Mouse (Mus musculus): ENCODE data around the gene Myo1d. TPM values are rescaled to one million over a fixed set of nuclear protein-coding genes. Genes with fewer than 3 reads are reported as not detected.

Myo1d gene
- total and polyA plus RNA-seq, 3 experiments: 15.9 to 81.1 (median 41.7) TPM

DNA sequence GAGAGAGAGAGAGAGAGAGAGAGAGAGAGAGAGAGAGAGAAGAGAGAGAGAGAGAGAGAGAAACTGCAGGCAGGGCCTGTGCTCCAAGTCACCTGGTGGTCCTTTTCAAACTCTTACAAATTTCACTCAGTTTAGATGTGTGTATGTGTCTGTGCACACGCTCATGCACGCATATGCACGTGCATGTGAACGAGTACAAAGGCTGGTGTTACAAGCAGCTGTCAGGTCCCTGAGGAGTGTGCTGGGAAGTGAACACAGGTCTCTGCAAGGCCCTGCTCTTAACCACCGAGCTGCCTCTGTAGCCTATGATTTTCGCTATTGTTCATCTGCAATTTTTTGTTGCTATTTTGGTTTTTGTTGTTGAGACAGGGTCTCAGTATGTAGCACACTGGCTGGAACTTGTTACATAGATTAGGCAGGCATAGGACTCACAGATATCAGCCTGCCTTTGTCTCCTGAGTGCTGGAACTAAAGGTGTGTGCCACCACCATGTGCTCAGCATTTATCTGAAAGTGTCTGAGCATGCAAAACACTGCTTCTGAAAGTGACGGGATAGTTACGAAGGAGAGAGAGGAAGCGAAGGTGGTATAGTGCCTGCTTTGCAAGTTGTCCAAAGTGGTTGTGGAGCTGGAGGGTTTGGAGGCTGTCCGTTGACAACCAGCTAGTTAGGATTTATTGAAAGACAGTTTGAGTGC lies 282.5 kb downstream of the Myo1d start:
- Histone ChIP-seq H3K79me2 (ENCODE audit: control insufficient read depth, insufficient read depth, low read length, poor library complexity) (no peaks in the 10 kb centered on the region), H3K36me3 (ENCODE audit: control insufficient read depth in 1 of 2, insufficient read depth in 2 of 2, low read length in 2 of 2) (no peaks in the 10 kb centered on the region; a peak in 1 of 4 replicates), H3K4me3 (ENCODE audit: control insufficient read depth in 1 of 2, insufficient read depth in 1 of 2, low read depth in 2 of 2, low read length in 2 of 2) (no peak overlapping the region), H3K9ac (ENCODE audit: control insufficient read depth, low read depth, low read length, poor library complexity, severe bottlenecking) (no peak overlapping the region), H3K4me1 (ENCODE audit: control insufficient read depth in 1 of 2, insufficient read depth in 2 of 2, low read length in 2 of 2) (no peaks in the 10 kb centered on the region), H3K9me3 (replicated peaks; ENCODE audit: insufficient read depth, low read length) (no peaks in the 10 kb centered on the region), H3K27ac (ENCODE audit: control insufficient read depth, low read depth, low read length) (no peak overlapping the region), H3K27me3 (ENCODE audit: control insufficient read depth in 1 of 2, insufficient read depth in 2 of 2, low read length in 2 of 2) (no peaks in the 10 kb centered on the region)
- DNase-seq (ENCODE audit: low read depth, low spot score): no peak
- no peak for TF ChIP-seq E2F4 (IDR thresholded peaks at IDR 0.05; ENCODE audit: borderline replicate concordance, low read depth, low read length)
- no peak for TF ChIP-seq USF2 (IDR thresholded peaks at IDR 0.05; ENCODE audit: borderline replicate concordance in 1 of 2, insufficient read depth in 1 of 2, low read depth in 1 of 2, low read length in 2 of 2)
- no peak for TF ChIP-seq JUND (IDR thresholded peaks at IDR 0.05; ENCODE audit: low read depth, low read length)
- no peak for TF ChIP-seq ETS1 (IDR thresholded peaks at IDR 0.05; ENCODE audit: low read depth, low read length)
- no peak for TF ChIP-seq GATA1 (IDR thresholded peaks at IDR 0.05; ENCODE audit: low read depth, low read length)
- no peak for TF ChIP-seq ZNF384 (IDR thresholded peaks at IDR 0.05; ENCODE audit: low read depth, low read length)
- TF ChIP-seq CTCF (IDR thresholded peaks at IDR 0.05 in 2 of 3, conservative IDR thresholded peaks at IDR 0.05 in 1 of 3; ENCODE audit: control insufficient read depth in 1 of 3, insufficient read depth in 1 of 3, low read depth in 2 of 3, low read length in 3 of 3, poor library complexity in 1 of 3, severe bottlenecking in 1 of 3): no peak
- TF ChIP-seq NELFE (IDR thresholded peaks at IDR 0.05; ENCODE audit: low read depth, low read length): no peak
- no peak for TF ChIP-seq USF1 (IDR thresholded peaks at IDR 0.05; ENCODE audit: low read depth, low read length)
- no peak for TF ChIP-seq MYC (IDR thresholded peaks at IDR 0.05; ENCODE audit: low read depth, low read length)
- TF ChIP-seq ZC3H11A (IDR thresholded peaks at IDR 0.05; ENCODE audit: low read depth, low read length): no peak
- TF ChIP-seq SMC3 (IDR thresholded peaks at IDR 0.05; ENCODE audit: low read depth, low read length): no peak
- no peak for TF ChIP-seq SIN3A (IDR thresholded peaks at IDR 0.05; ENCODE audit: low read length)
- no peak for TF ChIP-seq MAZ (IDR thresholded peaks at IDR 0.05; ENCODE audit: low read depth, low read length)
- no peak for TF ChIP-seq RCOR1 (IDR thresholded peaks at IDR 0.05; ENCODE audit: low read depth, low read length)
- no peak for TF ChIP-seq KAT2A (conservative IDR thresholded peaks at IDR 0.05; ENCODE audit: low read depth, low read length)
- no peak for TF ChIP-seq BHLHE40 (IDR thresholded peaks at IDR 0.05; ENCODE audit: borderline replicate concordance, low read depth, low read length)

DNA sequence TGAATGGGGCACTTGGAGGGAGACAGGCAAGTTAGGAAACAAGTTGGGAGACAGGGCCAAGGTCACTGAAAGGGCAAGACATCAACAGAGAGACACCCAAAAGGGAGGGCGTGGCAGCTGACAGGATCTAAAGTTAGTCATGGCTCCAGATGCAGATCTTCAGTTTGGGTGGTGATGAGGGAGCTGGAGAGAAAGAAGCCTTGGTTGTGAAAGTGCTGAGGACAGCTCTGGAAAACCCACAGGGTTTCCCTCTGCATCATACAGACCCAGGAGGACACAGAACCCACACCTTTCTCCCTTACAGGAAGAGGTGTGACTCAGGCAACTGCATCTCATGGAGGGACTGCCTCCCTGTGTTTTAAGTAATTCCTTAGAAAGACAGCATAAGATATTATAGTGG lies 283.2 kb downstream of the Myo1d start:
- Histone ChIP-seq H3K9ac (ENCODE audit: control insufficient read depth, low read depth, low read length, poor library complexity, severe bottlenecking) (no peak overlapping the region), H3K27ac (ENCODE audit: control insufficient read depth, low read depth, low read length) (no peak overlapping the region), H3K4me3 (ENCODE audit: control insufficient read depth in 1 of 2, insufficient read depth in 1 of 2, low read depth in 2 of 2, low read length in 2 of 2) (no peak overlapping the region), H3K79me2 (ENCODE audit: control insufficient read depth, insufficient read depth, low read length, poor library complexity) (no peaks in the 10 kb centered on the region), H3K9me3 (replicated peaks; ENCODE audit: insufficient read depth, low read length) (no peaks in the 10 kb centered on the region), H3K36me3 (ENCODE audit: control insufficient read depth in 1 of 2, insufficient read depth in 2 of 2, low read length in 2 of 2) (no peaks in the 10 kb centered on the region; a peak in 1 of 4 replicates), H3K4me1 (ENCODE audit: control insufficient read depth in 1 of 2, insufficient read depth in 2 of 2, low read length in 2 of 2) (no peaks in the 10 kb centered on the region), H3K27me3 (ENCODE audit: control insufficient read depth in 1 of 2, insufficient read depth in 2 of 2, low read length in 2 of 2) (no peaks in the 10 kb centered on the region)
- TF ChIP-seq POLR2AphosphoS2 (IDR thresholded peaks at IDR 0.05; ENCODE audit: low read length) (no peak), MAZ (IDR thresholded peaks at IDR 0.05; ENCODE audit: low read depth, low read length) (no peak), TBP (IDR thresholded peaks at IDR 0.05; ENCODE audit: low read depth, low read length) (no peak), HCFC1 (IDR thresholded peaks at IDR 0.05; ENCODE audit: low read depth, low read length) (no peak), ZKSCAN1 (IDR thresholded peaks at IDR 0.05; ENCODE audit: low read depth, low read length) (no peak), MYB (IDR thresholded peaks at IDR 0.05; ENCODE audit: low read depth, low read length) (no peak), ETS1 (IDR thresholded peaks at IDR 0.05; ENCODE audit: low read depth, low read length) (no peak), POLR2AphosphoS5 (IDR thresholded peaks at IDR 0.05; ENCODE audit: borderline replicate concordance, low read depth, low read length) (no peak), CTCF (IDR thresholded peaks at IDR 0.05 in 2 of 3, conservative IDR thresholded peaks at IDR 0.05 in 1 of 3; ENCODE audit: control insufficient read depth in 1 of 3, insufficient read depth in 1 of 3, low read depth in 2 of 3, low read length in 3 of 3, poor library complexity in 1 of 3, severe bottlenecking in 1 of 3) (no peak), MAFK (IDR thresholded peaks at IDR 0.05; ENCODE audit: borderline replicate concordance, low read depth, low read length) (no peak), GATA1 (IDR thresholded peaks at IDR 0.05; ENCODE audit: low read depth, low read length) (no peak), ZC3H11A (IDR thresholded peaks at IDR 0.05; ENCODE audit: low read depth, low read length) (no peak), CHD2 (IDR thresholded peaks at IDR 0.05; ENCODE audit: low read length) (no peak)
- no peak for DNase-seq (ENCODE audit: low read depth, low spot score)

Measured in MEL (cell line).